Mouse (Mus musculus) yolk sac, embryonic 10.5 days (tissue): ENCODE data around the gene Gm20388.

Experiments used
- DNase-seq: peaks from one replicate; pipeline ENCODE4 v3.0.0-alpha.2; 2017; ENCODE audit warnings: low spot score

The Gm20388 gene

DNA sequence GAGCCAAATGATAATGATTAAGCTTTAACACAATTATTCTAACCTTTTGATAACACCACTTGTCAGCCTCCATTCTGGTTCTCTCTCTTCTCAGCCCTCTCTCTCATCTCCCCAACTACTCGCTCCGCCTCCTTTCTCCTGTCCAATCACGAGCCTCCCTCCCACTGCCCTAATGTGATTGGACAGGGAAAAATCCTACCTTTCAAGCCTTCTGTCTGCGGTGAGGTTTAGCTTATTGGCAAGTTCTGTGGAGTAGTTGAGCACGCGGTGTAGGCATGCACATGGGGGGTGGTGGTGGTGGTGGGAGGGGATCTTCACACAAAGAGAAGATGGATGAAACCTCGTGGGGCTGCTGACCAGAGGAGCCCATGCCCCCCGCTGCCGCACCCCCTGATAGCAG is 102.3 kb downstream of the Gm20388 start:
- DNase-seq: no peak

DNA sequence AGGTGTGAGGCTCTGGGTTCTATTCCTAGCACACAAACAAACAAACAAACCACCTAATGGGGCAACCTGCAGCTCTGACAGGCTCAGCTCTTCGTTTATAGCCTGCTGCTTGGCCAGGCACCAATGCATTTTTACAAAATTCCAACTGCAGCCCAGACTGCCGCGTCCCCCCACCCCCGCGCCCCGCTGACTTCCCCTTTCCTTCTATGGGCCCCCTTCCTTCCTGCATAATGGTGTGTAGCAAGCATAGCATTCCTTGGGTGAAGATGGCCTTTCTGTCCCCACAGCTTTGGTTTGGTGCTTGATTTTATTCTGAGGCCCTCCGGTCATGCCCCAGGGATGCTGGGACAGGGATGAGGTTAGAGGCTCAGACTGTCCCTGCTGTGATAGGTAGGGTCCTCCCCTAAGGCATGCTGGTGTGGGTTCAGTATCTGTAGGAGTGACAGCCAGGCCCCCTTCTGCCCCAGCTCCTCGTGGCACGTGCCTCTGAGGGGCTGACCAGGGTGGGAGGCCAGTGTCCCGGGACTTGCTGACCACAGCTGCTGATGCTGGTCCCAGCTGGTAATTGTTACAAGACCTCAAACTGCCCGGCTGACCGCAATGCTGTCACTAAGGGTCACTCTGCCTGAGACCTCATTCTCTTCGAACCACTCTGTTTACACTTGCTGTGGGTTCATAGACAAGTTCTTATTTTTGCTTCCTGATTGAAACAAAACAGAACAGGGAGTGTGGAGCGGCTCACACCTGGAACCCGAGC is 103.8 kb downstream of the Gm20388 start:
- no peak for DNase-seq

DNA sequence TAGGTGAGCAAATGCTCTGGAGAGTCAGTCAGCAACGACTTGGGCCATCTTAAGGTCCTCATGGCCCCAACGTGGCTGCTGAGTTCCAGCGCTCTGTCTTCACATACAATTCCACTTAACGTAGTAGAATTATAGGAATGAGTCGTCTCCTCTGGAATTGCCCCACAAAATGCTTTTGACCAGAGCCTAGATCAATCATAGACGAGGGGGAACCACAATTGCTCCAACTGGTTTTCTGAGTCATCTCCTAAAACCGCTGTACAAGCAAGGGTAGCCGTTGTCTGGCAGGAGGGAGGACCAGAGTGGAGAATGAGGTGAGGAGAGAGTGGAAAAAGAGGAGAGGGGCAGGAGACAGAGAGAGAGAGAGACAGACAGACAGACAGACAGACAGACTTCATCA is 105.3 kb downstream of the Gm20388 start:
- DNase-seq: no peak

DNA sequence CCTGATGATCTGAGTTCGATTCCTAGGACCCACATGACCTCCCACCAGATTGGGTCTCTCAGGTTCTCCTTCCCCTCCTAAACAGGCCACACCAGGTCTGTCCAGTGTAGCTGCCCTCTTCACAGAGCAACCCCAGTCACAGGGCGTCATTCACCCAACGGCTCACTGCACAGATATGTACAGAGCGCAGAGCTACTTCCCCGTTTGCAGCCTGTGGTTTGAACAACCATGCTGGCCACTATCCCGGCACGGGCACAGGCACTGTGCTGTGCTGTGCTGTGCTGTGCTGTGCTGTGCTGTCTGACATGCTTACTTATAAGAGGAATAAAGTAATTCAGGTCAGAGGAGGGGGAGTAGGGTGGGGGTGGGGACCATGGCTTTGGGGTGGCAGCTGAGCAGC is 105.8 kb downstream of the Gm20388 start:
- no peak for DNase-seq

DNA sequence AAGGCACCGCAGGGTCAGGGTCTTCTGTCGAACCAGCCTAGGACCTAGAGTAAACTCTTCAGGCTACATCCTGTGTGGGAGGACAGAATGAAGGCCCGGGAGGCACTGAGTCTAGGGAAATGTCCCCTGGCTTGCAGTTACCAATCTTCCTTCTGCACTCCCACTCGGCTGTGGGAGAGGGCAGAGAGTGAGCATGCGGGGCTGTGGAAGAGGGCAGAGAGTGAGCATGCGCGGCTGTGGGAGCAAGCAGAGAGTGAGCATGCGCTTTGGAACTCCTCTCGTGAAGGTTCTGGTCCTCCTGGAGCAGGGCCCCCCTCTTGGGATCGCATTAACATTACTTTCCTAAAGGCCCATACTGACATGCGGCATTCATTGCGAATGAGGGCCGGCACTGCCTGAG is 106.7 kb downstream of the Gm20388 start:
- no peak for DNase-seq

DNA sequence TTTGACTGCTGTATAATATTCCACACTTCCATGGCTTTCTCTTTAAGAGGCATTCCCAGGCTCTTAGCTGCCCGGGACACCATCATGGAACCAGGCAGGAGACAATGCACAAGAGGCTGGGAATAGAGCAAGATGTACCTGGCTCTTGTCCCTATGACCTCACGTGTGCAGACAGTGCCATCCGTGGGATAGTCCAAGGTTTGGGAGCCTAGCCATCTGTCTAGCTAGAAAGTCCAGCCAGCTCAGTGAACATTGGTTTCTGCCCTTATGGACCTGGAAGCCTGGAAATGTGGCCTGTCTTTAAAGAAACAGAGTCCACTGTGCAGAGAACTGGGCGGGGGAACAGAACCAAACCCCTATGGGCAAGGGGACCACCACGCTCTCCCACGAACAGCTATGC is 107.1 kb downstream of the Gm20388 start:
- DNase-seq: no peak

DNA sequence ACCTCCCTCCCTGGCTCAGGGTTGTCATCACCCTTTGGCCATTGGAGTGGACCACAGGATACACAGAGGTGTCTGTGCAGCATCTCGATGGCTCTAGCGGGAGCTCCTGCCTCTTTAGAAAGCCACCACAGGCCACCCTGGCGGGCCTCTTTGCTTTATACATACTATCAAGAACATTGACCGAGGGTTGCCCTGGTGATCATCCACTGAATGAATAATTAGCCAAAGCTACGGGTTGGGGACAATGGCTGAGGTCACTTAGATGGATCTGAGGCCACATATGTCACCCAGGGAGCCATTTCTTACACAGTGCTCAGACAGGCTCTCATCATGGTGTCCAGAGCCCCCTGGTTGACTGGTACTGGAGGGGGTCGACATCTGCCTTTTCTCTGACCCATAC is 107.7 kb downstream of the Gm20388 start:
- no peak for DNase-seq

DNA sequence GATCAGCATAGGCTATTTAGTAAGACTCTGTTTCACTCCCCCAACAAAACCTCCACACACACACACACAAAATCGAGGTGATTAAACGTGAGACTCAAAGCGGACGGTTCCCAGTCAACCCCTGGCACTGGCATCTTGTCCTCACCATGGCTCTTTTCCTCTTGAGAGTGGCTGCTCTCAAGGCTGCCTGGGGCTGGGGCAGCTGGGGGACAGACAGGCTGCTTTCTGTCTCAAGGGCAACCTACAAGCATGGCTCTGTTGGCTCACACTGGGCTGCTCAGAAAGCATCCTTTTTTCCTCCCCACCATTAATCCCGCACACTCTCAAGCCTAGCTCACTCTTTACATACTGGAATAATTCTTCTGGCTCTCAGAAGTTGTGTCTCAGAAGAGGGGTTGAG is 108.7 kb downstream of the Gm20388 start:
- DNase-seq: no peak

DNA sequence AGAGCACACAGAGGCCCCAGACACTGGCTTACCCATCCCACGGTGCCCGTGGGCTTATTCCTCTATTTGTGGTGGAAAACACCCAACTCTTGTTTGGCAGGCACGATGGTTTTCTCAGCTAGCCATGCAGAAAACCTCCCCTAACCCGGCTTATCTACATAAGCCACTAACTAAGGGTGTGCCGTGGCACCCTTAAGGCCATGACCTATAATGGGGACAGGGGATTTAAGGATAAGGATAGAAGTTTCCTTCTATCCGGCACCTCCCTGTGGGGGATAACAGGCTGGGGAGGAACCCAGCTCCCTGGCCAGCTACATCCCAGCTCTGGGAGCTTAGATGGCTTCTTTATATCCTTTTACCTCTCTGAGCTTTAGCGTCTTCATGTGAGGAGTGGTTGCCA is 109.7 kb downstream of the Gm20388 start:
- DNase-seq: no peak

DNA sequence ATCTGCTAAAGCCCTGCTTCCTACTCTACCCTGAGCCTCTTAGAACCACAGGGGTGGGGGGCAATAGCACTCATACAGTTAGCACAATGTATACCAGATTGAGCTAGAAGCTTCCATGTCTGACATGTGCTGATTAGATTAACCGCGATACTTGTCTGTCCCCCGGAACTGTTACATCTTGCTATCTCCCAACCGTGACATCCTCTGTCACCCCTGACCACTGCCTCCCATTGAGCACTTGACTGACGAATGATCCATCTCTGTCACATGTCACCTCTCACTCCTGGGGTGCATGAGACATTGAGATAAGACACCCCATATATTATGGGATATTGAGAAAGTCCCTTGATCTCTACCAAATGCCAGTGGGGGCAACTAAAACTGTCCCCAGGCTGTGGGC is 115.6 kb downstream of the Gm20388 start:
- no peak for DNase-seq

DNA sequence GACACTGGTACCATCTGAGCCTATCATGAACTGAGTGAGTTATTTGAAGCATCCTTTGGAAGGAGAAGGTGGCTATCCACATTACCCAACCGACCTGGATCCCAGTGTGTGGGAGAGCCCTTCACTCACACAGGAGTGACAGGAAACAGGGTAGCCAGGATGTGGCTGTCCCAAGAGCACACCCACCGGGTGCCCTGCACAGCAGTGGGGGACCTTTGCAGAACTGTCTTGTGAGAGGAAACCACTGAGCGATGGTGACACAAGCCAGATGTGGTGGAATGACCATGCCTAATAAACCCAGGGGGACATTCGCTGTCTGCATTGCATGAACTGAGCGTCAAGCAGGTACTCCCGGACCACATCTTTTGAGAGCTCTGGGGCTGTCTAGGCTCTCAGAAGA is 116.3 kb downstream of the Gm20388 start:
- no peak for DNase-seq

DNA sequence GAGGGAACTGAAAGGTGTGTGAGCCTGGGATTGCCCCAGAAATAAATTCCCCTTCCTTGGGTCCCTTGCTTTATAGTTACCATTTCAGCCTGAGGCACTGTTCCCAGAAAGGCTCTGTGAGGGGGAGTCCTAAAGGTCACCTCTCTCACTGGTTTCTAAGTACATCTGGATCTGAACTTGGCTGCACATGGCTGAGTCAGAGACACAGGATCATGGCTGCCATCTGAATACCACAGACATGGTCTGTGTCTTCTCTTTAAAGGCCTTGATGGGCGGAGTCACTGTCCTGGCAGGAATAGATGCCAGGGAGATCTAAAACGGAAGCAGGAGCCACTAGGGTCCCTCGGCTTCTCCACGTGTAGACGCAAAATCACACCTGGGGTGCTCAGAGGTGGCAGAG is 119.8 kb downstream of the Gm20388 start:
- DNase-seq: no peak

DNA sequence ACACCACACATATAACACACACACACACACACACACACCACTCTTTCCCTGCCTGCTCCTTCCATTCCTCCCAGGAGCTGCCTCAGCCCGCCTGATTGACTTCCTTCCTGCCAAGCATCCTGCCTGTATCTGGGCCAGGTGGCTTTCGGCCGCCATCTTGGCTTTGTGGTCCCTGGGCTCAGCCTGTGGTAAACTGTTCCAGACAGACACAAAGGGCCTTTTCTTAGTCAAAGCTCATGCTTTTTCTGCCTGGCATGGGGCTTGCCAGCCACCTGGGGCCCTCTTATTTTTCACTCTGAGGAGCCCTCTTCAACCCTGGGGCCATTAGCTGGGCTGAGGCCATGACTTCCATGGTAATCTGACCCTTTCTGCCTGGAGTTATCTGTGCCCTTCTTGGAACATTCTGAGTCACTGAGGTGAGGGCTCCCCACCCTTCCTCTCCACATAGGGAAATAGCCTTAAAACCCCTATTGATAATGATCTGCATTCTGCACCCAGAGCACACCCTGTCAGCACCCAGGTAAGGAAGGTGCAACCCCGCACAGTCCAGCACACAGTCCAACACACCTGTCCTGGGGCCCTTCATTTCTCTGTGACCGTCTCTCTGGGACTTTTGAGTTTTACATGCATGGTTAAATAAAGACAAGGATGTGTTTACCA is 122.0 kb downstream of the Gm20388 start:
- DNase-seq: no peak

DNA sequence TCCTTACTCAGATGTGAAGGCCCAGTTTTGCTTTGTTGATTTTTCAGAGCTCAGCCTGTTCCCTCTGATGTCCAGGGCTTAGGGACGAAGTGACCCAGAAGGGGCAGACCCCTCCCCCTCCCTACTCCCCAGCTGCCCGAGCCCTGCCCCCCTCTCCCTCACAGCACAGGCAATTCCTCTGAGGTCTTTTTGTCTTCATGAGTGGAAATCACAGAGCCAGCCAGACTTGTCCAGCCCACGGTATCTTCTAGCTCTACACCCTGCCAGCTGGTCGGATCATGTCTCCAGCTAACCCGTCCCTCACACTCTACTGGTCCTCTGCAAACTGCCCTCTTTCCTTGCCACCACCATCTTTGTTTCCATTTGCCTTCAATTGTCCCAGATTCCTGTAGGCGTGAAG is 123.8 kb downstream of the Gm20388 start:
- DNase-seq: no peak

DNA sequence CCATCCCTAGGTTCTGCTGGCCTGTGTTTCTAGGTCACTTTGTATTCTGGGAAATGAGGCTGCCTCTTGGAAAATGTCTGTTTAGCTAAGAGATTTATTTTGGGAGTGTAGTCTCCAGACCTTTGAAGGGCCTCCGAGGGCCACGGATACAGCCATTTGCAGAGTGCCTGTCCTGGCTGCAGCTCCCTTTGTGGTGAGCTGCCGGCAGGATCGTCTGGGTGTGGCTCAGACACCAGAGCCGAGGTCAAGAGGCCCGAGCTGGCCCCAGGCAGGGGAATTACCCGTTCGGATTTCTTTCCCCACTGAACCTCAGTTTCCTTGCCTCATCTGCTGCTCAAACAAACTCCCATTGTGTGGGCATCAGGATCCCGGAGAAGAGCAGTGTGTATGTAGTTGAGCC is 125.5 kb downstream of the Gm20388 start:
- DNase-seq: peak; percentile 22

DNA sequence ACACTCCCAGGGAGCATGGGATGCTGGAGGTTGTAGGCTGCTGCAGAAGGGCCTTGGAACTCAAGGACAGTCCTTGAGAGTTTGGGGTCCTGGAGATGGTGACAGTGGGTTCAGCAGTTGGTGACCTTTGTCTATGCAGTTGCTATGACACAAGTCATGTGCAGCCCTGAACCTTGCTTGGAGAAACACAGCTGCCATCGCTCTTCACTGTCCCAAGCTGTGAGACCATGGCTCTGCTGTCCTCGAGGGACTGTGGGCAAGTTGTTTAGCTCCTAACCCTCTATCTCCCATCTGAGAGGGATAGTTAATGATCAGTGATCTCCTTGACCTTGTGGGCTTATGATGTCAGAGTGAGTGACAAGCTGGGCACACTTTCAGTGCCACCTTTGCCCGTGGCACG is 125.9 kb downstream of the Gm20388 start:
- DNase-seq: no peak

DNA sequence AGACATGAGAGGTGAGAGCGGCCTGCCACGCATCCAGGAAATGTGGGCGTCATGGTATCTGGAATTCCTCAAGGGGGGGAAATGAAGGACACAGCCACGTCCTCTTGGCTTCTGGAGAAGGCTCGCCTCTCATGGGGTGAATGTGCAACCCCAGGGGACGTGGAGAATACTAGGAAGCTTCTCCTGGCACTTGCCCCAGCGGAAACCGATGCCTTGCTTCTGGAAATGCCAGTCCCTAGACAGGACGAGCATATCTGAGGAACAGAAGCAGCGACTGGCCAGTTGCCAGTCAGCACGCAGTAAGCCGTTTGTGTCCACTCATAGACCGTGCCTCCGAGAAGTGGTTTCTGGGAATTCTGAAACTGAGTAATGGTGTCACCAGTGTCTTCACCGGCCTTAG is 126.6 kb downstream of the Gm20388 start:
- DNase-seq: no peak

DNA sequence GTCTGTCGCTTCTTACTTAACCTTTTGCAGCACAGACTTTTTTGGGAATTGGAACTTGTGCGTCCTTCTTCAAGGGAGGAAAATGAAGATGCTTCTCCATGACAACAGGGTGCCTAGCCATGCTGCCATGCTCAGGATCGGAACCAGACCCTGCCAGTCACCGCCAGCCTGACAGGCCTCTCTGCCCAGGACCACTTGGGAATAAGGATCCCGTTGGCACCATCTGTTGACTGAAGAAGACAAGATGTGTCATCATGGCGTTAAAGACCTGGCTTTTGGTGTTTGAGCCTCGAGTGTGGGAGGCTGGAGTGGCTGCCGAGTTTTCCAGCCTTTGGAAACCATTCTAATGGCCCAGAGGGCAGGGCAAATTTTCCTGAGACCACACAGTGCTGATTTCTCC is 127.0 kb downstream of the Gm20388 start:
- DNase-seq: no peak

DNA sequence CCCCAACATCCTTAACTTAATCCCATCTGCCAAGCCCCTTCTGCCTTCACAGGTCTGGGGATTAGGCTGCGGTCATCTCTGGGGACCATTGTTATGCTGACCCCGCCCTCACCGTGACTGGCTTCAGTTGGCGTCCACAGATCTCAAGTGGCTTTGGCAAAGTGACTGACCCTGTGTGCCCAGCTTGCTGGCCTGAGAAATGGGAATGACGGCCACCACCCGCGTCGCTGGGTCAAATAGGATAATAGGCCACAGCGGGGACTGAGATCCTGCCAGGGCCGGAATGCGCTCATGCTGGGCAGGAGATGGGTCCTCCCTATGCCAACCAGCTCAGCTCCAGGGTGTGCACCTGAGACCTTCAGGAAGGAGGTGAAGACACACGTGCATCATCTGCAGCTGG is 128.1 kb downstream of the Gm20388 start:
- no peak for DNase-seq

DNA sequence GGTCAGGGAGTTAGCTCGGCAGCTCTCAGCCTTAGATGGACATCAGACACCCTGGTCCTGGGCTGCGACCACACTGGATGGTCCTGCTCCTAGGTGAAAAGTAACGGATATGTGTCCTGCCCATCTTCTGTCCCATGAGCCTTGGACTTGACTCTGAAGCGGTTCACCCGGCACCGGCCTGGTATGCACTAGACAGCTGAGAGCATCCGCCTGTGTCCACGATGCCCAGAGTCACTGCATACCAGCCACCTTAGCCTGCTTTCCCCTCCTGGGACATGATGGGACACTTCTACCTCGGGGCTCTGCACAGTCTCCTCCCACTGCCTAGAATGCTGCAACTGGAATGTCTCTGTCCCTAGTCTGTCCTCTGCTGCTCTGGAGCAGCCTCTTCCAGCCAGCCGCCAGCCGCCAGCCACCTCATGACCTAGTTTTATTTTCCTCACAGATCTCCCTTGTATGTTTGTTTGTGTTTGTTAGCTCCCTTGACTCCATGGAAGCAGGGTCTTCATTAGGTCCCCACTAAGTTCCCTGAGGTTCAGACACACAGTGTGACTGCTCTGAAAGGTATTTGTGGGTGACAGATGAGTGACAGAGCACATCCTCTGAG is 128.8 kb downstream of the Gm20388 start:
- DNase-seq: no peak

DNA sequence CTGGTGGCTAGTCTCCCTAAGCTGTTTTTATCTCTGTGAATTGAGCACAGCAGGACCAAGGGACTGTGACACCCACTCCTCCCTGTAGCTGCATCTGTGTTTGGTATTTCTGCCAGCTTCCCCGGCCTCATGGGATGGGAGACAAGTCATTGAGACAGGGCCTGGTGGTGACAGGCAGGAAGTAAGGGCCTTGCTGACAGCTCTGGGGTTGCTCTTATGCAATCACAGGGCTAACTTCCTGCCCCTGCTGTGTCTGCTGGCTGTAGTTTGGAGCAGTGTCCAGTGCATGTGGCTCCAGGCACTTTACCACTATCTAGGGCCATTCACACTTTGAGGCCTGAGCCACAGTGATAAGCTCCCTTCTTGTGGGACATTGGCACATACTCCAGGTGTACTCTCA is 130.2 kb downstream of the Gm20388 start:
- DNase-seq: no peak

DNA sequence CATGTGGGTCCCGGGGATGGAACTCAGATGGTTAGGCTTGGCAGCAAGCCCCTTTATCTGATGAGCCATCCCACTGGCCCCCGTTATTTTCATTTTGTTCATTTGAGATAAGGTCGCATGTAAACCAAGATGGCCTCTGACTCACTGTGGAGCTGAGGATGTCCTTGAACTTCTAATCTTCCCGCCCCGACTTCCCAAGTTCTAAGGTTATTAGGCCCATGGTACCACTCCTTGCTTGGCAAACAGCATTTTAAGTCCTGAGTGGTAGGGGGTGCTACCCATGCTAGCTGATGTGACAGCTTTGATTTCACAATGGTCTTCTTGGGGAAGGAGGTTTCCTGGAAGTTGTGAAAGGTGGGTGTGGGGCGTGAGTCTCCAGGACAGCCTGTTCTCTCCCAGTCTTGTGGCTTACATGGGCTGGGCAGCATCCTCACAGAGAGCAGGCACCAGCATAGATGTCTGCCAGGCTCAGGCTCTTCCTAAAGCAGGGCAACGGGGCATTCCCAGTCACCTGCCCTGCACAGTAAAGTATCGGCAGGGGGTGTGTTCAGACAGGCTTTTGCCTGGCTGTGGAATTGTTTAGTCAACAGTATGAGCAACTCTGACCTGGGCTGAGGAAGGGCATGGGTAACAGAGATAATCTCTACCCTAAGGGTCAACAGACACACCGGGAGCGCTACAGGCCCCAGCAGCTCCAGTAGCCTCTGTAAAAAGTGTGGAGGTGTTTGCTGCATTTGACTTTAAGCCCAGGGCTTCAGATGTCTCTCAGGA is 132.1 kb downstream of the Gm20388 start:
- peak; percentile 55 for DNase-seq

DNA sequence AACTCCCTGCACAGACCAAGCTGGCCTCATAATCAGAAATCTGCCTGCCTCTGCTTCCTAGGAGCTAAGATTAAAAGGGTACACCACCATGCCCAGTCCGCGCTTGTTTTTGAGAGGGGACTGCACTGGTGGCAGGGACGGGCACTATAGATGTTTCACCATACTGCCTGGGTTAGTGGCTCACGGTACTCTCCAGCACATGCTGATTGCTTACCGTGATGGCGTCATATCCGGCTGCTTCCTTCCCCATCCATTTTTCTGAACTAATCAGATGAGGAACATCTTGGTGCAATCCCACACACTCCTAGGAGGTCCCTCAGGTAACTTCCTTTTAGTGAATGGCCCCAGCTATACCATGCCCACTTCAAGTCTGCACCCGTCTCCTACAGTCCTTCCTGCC is 134.3 kb downstream of the Gm20388 start:
- no peak for DNase-seq
